Mouse (Mus musculus): ENCODE results near the gene Tcf20. TPM values are rescaled to one million over a fixed set of nuclear protein-coding genes. Genes with fewer than 3 reads are reported as not detected.

Gene Tcf20
- polyA plus RNA-seq, 2 experiments: 2.9 to 5.7 TPM

GRCm38 (mm10) chr15:82931436-82931835 lies 56.2 kb downstream of the Tcf20 start:
- H3K9me3 ChIP-seq (ENCODE audit: control insufficient read depth, low read length): no peaks in the 10 kb centered on the region
- no peak overlapping the region for H3K4me2 ChIP-seq (ENCODE audit: low read depth)
- DNase-seq (ENCODE audit: low read depth in 3 of 3, low spot score in 3 of 3): no peak
- no peak overlapping the region for H3K4me3 ChIP-seq (ENCODE audit: insufficient read depth in 1 of 2, low read depth in 2 of 2, low read length in 2 of 2)
- peaks cover 7% of the 10 kb centered on the region for H3K27me3 ChIP-seq (ENCODE audit: control insufficient read depth, insufficient read depth, low read length)
- TF ChIP-seq CTCF (IDR thresholded peaks at IDR 0.05; ENCODE audit: low read depth): no peak
- no peak for TF ChIP-seq EP300 (IDR thresholded peaks at IDR 0.05; ENCODE audit: low read depth)
- H3K4me1 ChIP-seq (replicated peaks; ENCODE audit: control insufficient read depth in 2 of 2, insufficient read depth in 2 of 2, low read length in 1 of 2): no peaks in the 10 kb centered on the region
- H3K36me3 ChIP-seq (replicated peaks; ENCODE audit: control insufficient read depth, insufficient read depth, low read depth): no peaks in the 10 kb centered on the region
- no peak overlapping the region for H3K27ac ChIP-seq
- ATAC-seq (ENCODE audit: insufficient read depth): no peak
- WGBS (ENCODE audit: insufficient replicate concordance): 61% methylated on average over 5 of the region's 5 CpGs
- no peak overlapping the region for H3K9ac ChIP-seq (replicated peaks)

GRCm38 (mm10) chr15:82929595-82929994 lies 58.1 kb downstream of the Tcf20 start:
- Histone ChIP-seq H3K27me3 (ENCODE audit: control insufficient read depth, insufficient read depth, low read length) (peaks cover 7% of the 10 kb centered on the region), H3K9ac (replicated peaks) (no peak overlapping the region), H3K9me3 (ENCODE audit: control insufficient read depth, low read length) (no peaks in the 10 kb centered on the region), H3K4me3 (ENCODE audit: insufficient read depth in 1 of 2, low read depth in 2 of 2, low read length in 2 of 2) (no peak overlapping the region), H3K36me3 (replicated peaks; ENCODE audit: control insufficient read depth, insufficient read depth, low read depth) (no peaks in the 10 kb centered on the region), H3K4me2 (ENCODE audit: low read depth) (no peak overlapping the region), H3K27ac (no peak overlapping the region), H3K4me1 (replicated peaks; ENCODE audit: control insufficient read depth in 2 of 2, insufficient read depth in 2 of 2, low read length in 1 of 2) (no peaks in the 10 kb centered on the region)
- ATAC-seq (ENCODE audit: insufficient read depth): no peak
- TF ChIP-seq EP300 (IDR thresholded peaks at IDR 0.05; ENCODE audit: low read depth) (no peak), CTCF (IDR thresholded peaks at IDR 0.05; ENCODE audit: low read depth) (no peak)
- DNase-seq (ENCODE audit: low read depth in 3 of 3, low spot score in 3 of 3): no peak
- 22% methylated on average over 9 of the region's 9 CpGs for WGBS (ENCODE audit: insufficient replicate concordance)

GRCm38 (mm10) chr15:82928844-82929243 lies 58.8 kb downstream of the Tcf20 start:
- Histone ChIP-seq H3K27me3 (ENCODE audit: control insufficient read depth, insufficient read depth, low read length) (peaks cover 7% of the 10 kb centered on the region), H3K4me3 (ENCODE audit: insufficient read depth in 1 of 2, low read depth in 2 of 2, low read length in 2 of 2) (no peak overlapping the region)
- DNase-seq (ENCODE audit: low read depth in 3 of 3, low spot score in 3 of 3): no peak

GRCm38 (mm10) chr15:82928023-82928422 lies 59.6 kb downstream of the Tcf20 start:
- Histone ChIP-seq H3K4me1 (replicated peaks; ENCODE audit: control insufficient read depth in 2 of 2, insufficient read depth in 2 of 2, low read length in 1 of 2) (no peaks in the 10 kb centered on the region), H3K27me3 (ENCODE audit: control insufficient read depth, insufficient read depth, low read length) (peaks cover 7% of the 10 kb centered on the region), H3K9ac (replicated peaks) (no peak overlapping the region), H3K27ac (no peak overlapping the region), H3K4me2 (ENCODE audit: low read depth) (no peak overlapping the region), H3K4me3 (ENCODE audit: insufficient read depth in 1 of 2, low read depth in 2 of 2, low read length in 2 of 2) (no peak overlapping the region), H3K9me3 (ENCODE audit: control insufficient read depth, low read length) (no peaks in the 10 kb centered on the region), H3K36me3 (replicated peaks; ENCODE audit: control insufficient read depth, insufficient read depth, low read depth) (no peaks in the 10 kb centered on the region)
- WGBS (ENCODE audit: insufficient replicate concordance): 18% methylated on average over 6 of the region's 6 CpGs
- no peak for DNase-seq (ENCODE audit: low read depth in 3 of 3, low spot score in 3 of 3)
- TF ChIP-seq EP300 (IDR thresholded peaks at IDR 0.05; ENCODE audit: low read depth) (no peak), CTCF (IDR thresholded peaks at IDR 0.05; ENCODE audit: low read depth) (no peak)
- ATAC-seq (ENCODE audit: insufficient read depth): no peak

More at GRCm38 (mm10) chr15:82928844-82929243, 58.8 kb downstream of the Tcf20 start:
- TF ChIP-seq CTCF (IDR thresholded peaks at IDR 0.05; ENCODE audit: low read depth) (no peak), EP300 (IDR thresholded peaks at IDR 0.05; ENCODE audit: low read depth) (no peak)
- no peaks in the 10 kb centered on the region for H3K9me3 ChIP-seq (ENCODE audit: control insufficient read depth, low read length)
- no peak overlapping the region for H3K27ac ChIP-seq
- no peaks in the 10 kb centered on the region for H3K36me3 ChIP-seq (replicated peaks; ENCODE audit: control insufficient read depth, insufficient read depth, low read depth)
- no peak for ATAC-seq (ENCODE audit: insufficient read depth)
- no peak overlapping the region for H3K9ac ChIP-seq (replicated peaks)
- WGBS (ENCODE audit: insufficient replicate concordance): 24% methylated on average over 8 of the region's 8 CpGs
- no peaks in the 10 kb centered on the region for H3K4me1 ChIP-seq (replicated peaks; ENCODE audit: control insufficient read depth in 2 of 2, insufficient read depth in 2 of 2, low read length in 1 of 2)
- no peak overlapping the region for H3K4me2 ChIP-seq (ENCODE audit: low read depth)

- H3K9me3 ChIP-seq (ENCODE audit: control insufficient read depth, low read length): no peaks in the 10 kb centered on the region
- ATAC-seq (ENCODE audit: insufficient read depth): no peak
- H3K4me3 ChIP-seq (ENCODE audit: insufficient read depth in 1 of 2, low read depth in 2 of 2, low read length in 2 of 2): no peak overlapping the region
- H3K4me2 ChIP-seq (ENCODE audit: low read depth): no peak overlapping the region
- WGBS (ENCODE audit: insufficient replicate concordance): 53% methylated on average over 5 of the region's 5 CpGs
- DNase-seq (ENCODE audit: low read depth in 3 of 3, low spot score in 3 of 3): no peak
- TF ChIP-seq CTCF (IDR thresholded peaks at IDR 0.05; ENCODE audit: low read depth): no peak
- TF ChIP-seq EP300 (IDR thresholded peaks at IDR 0.05; ENCODE audit: low read depth): no peak
- H3K27me3 ChIP-seq (ENCODE audit: control insufficient read depth, insufficient read depth, low read length): peaks cover 7% of the 10 kb centered on the region
- H3K9ac ChIP-seq (replicated peaks): no peak overlapping the region
- no peak overlapping the region for H3K27ac ChIP-seq
- no peaks in the 10 kb centered on the region for H3K36me3 ChIP-seq (replicated peaks; ENCODE audit: control insufficient read depth, insufficient read depth, low read depth)
- H3K4me1 ChIP-seq (replicated peaks; ENCODE audit: control insufficient read depth in 2 of 2, insufficient read depth in 2 of 2, low read length in 1 of 2): no peaks in the 10 kb centered on the region
These were observed 60.6 kb downstream of the Tcf20 start for GRCm38 (mm10) chr15:82927057-82927456.

Measured in liver, embryonic 14.5 days (tissue).